Mouse (Mus musculus): ENCODE measurements around the gene Fancd2. TPM values are rescaled to one million over a fixed set of nuclear protein-coding genes. Genes with fewer than 3 reads are reported as not detected.
A peak's percentile ranks its signal among the peaks of the same experiment; 100 is the strongest.

The Fancd2 gene
- polyA plus RNA-seq, 1 experiment from 2014 or later: 12.7 TPM

DNA sequence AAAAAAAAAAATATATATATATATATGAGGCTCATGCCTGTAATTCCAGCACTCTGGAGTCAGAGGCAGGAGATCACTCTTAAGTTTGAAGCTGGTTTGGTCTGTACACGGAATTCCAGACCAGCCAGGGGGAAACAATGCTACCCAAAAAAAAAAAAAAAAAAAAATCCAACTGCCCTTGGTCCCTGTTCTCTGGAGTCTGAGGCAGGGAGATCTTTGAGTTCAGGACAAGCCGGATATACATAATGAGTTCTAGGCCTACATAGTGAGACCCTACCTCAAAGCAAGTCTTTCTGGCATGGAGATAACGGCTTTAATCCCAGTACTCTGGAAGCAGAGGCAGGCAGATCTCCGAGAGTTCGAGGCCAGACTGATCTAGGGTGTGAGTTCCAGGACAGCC is 91.9 kb downstream of the Fancd2 start:
- peak; percentile 25 for ATAC-seq (ENCODE audit: low FRiP score, low read depth)
- H3K36me3 ChIP-seq: peaks cover 15% of the 10 kb centered on the region
- peak overlapping the region; percentile 72 for H3K4me3 ChIP-seq
- no peak overlapping the region for H3K27ac ChIP-seq (replicated peaks)
- no peaks in the 10 kb centered on the region for H3K27me3 ChIP-seq
- WGBS: 72% methylated on average over 5 of the region's 5 CpGs
- no peaks in the 10 kb centered on the region for H3K9me3 ChIP-seq
- peaks cover 20% of the 10 kb centered on the region for H3K4me1 ChIP-seq
- peak overlapping the region; percentile 78 for H3K4me2 ChIP-seq (replicated peaks)
- H3K9ac ChIP-seq (replicated peaks): no peak overlapping the region

DNA sequence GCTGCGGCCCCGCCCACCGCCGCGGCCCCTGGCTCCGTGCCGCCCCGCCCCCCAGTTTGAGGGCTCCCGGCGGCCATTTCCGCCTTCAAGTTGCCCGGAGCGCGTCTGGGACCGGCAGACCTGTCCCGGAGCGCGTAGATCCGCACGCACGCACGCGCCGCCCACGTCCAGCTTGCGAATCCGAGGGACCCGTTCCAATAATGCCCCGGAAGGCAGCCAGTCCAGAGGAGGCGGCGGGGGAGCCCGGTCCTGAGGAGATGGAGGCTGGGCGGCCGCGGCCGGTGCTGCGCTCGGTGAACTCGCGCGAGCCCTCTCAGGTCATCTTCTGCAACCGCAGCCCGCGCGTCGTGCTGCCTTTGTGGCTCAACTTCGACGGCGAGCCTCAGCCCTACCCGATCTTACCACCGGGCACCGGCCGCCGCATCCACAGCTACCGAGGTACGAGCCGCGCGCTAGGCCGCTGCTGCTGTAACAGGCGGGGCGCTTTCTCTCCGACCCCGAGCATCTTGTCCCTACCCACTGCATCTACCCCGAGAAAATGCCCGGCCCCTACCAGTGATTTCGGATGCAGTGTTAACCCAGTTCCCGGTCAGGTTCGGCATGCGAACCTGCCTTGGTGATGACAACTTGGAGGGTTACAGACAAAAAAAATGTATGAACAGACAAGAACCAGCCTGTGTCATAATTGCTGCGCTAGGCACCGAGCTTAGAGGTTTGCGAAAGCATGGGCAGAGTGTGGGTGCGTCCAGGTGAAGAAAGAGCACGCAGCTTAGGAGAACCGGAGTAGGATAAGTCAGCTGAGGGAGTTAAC is 92.7 kb downstream of the Fancd2 start, which contains the start of gene Vhl:
Gene Vhl (plus strand): TSS at position 19 of the 811 bp plus-strand sequence.
- Histone ChIP-seq H3K9me3 (no peaks in the 10 kb centered on the region), H3K9ac (replicated peaks) (peak within 1 kb of the TSS; percentile 81), H3K4me3 (peak within 1 kb of the TSS; percentile 72), H3K4me1 (peaks cover 20% of the 10 kb centered on the region), H3K27ac (replicated peaks) (peak within 1 kb of the TSS; percentile 88), H3K27me3 (no peaks in the 10 kb centered on the region), H3K4me2 (replicated peaks) (peak within 1 kb of the TSS; percentile 78), H3K36me3 (peaks cover 18% of the 10 kb centered on the region)
- ATAC-seq (ENCODE audit: low FRiP score, low read depth): peak; percentile 95
- under 1% methylated on average over 63 of the region's 76 CpGs for WGBS

DNA sequence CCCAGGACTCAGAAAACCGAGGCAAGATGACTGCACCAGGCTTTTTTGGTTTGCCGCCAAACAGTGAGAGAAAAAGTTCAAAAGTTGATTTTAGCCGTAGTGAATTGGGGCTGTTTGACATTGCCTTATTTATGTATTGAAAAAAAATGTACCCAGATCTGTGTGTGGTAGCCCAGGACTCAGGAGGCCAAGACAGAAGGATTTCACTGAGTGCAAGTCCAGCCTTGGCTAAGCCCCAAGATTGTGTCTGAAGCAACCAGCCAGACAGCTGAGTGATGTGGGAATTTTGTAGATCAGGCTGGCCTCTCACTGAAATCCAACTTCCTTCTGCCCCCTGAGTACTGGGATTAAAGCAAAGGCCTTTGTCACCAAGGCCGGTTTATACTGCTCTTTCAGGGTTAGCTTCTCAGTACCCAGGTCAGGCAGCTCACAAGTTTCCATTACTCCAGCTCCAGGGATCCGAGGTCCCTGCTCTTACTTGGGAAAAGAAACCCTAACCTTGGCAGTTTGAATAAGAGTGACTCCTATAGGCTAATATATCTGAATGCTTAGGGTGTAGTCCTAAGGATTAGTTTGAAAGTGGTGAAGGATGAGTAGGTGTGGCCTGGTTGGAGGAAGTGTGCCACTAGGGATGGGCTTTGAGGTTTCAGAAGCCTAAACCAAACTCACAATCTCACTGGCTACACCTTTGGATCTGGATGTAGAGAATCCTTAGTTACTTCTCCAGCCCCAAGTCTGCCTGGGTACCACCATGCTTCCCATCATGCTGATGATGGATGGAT is 93.7 kb downstream of the Fancd2 start:
- Histone ChIP-seq H3K4me1 (peaks cover 20% of the 10 kb centered on the region), H3K27me3 (no peaks in the 10 kb centered on the region), H3K36me3 (peaks cover 29% of the 10 kb centered on the region), H3K4me3 (peak overlapping the region; percentile 72), H3K9ac (replicated peaks) (peak overlapping the region; percentile 81), H3K27ac (replicated peaks) (no peak overlapping the region), H3K4me2 (replicated peaks) (peak overlapping the region; percentile 78), H3K9me3 (no peaks in the 10 kb centered on the region)
- 53% methylated on average over 5 of the region's 5 CpGs for WGBS
- no peak for ATAC-seq (ENCODE audit: low FRiP score, low read depth)

DNA sequence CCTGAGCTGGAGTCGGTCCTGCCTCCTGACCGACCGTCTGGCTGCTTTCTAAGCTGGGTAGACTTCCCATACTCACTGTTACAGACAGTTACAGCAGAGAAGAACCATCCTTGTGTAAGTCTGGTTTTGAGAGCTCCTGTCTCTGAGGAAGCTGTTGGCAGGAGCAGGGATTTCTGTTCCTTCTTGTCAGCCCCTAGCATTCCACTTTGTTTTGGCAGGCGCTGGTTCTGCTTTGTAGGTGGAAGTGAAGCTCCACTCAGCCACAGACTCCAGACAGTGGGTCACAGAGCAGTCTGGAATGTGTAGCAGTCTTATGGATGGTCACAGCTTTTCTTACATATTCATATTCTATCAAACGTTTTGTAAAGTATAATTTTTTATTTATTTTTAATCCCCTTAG is 98.8 kb downstream of the Fancd2 start:
- Histone ChIP-seq H3K27ac (replicated peaks) (no peak overlapping the region), H3K27me3 (no peaks in the 10 kb centered on the region), H3K4me3 (no peak overlapping the region), H3K4me1 (peaks cover 11% of the 10 kb centered on the region), H3K9ac (replicated peaks) (no peak overlapping the region), H3K9me3 (no peaks in the 10 kb centered on the region), H3K36me3 (peaks cover 63% of the 10 kb centered on the region), H3K4me2 (replicated peaks) (no peak overlapping the region)
- 85% methylated on average over 5 of the region's 5 CpGs for WGBS
- no peak for ATAC-seq (ENCODE audit: low FRiP score, low read depth)

DNA sequence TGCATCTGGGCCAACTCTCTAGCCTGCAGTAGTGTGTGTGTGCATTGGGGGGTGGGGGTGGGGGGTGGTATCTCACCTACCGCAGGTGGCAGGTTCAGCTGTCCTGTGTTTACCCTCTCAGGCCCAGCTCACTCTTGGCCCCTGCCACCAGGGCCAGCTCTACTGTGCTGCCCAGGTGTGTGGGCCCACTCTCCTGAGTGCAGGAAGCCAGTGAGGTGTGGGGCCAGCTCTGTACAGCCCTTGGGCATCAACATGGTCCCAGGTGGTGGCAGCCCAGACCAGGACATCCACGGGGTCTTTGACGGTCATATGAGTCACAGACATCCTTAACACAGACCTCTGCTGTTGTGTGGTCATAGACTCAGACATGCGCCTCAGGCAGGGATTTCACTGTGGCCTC is 101.4 kb downstream of the Fancd2 start:
- Histone ChIP-seq H3K36me3 (peaks cover 53% of the 10 kb centered on the region), H3K9ac (replicated peaks) (no peak overlapping the region), H3K9me3 (no peaks in the 10 kb centered on the region), H3K4me2 (replicated peaks) (no peak overlapping the region), H3K4me1 (no peaks in the 10 kb centered on the region), H3K27ac (replicated peaks) (no peak overlapping the region), H3K4me3 (no peak overlapping the region), H3K27me3 (no peaks in the 10 kb centered on the region)
- no peak for ATAC-seq (ENCODE audit: low FRiP score, low read depth)
- 95% methylated on average over 4 of the region's 4 CpGs for WGBS

DNA sequence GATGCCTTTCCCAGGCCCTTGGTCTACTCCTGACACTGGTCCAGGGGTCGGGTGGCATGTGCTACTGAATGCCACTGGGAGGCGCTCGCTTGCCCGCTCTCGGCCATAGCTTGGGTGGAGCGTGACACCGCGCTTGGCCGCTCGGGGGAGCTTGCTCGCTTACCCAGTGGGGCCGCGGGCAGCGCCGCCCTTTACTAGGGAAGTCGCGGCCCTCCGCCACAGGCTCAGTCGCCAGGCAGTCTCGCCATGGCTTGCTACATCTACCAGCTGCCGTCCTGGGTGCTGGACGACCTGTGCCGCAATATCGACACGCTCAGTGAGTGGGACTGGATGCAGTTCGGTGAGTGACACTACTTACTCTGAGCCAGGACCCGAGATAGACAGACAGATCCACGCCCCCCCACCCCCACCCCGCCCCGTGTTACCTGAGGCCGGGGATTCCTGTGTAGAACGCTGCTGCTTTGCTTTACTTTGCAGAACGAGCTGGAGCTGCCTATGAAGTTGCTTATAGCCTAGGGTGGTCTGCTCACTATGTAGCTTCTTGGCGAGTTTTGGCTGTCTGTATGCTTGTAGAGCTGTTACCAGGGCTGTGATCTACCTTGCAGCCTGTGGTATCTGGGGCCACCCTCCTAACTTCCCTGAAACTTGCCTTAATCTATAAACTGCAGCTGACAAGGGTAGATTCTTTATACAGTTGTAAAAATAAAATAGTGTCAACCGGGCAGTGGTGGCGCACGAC is 107.0 kb downstream of the Fancd2 start, which contains the start of gene Irak2:
Gene Irak2 (plus strand): TSS at position 166 of the 739 bp plus-strand sequence.
- Histone ChIP-seq H3K9ac (replicated peaks) (peak within 1 kb of the TSS; percentile 56; the same call in 1 of the 2 replicates), H3K4me1 (no peaks in the 10 kb centered on the region), H3K9me3 (no peaks in the 10 kb centered on the region), H3K27me3 (no peaks in the 10 kb centered on the region; the same call in 1 of the 2 replicates), H3K4me3 (peak within 1 kb of the TSS; percentile 48), H3K4me2 (replicated peaks) (peak within 1 kb of the TSS; percentile 67), H3K36me3 (0 out of 2 replicates have a peak, but pooled peaks cover 1% of the 10 kb centered on the region), H3K27ac (replicated peaks) (no peak within 1 kb of the TSS)
- WGBS: 9% methylated on average over 37 of the region's 37 CpGs
- peak; percentile 92 for ATAC-seq (ENCODE audit: low FRiP score, low read depth)

DNA sequence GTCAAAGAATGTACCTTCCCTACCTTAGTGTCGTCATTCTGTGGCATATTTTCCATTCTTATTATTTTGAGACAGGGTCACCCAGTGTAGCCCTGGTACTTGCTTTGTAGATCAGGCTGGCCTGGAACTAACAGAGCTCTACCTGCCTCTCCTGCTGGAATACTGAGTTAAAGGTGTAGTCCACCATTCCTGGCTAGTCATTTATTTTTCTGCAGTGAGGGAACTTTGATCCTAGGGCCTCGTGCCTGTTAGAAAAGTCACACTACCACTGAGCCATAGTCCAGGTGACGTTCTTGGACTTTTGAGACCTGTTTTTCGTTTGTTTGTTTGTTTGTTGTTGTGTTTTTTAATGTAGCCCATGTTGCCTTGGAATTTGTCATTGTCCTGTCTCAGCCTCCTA is 107.7 kb downstream of the Fancd2 start:
- no peak for ATAC-seq (ENCODE audit: low FRiP score, low read depth)
- no peak overlapping the region for H3K27ac ChIP-seq (replicated peaks)
- H3K9ac ChIP-seq (replicated peaks): no peak overlapping the region
- H3K4me2 ChIP-seq (replicated peaks): no peak overlapping the region
- no peak overlapping the region for H3K4me3 ChIP-seq
- WGBS: 79% methylated on average over 4 of the region's 4 CpGs
- H3K36me3 ChIP-seq: no peaks in the 10 kb centered on the region
- H3K9me3 ChIP-seq: no peaks in the 10 kb centered on the region
- H3K4me1 ChIP-seq: no peaks in the 10 kb centered on the region
- no peaks in the 10 kb centered on the region; the same call in 1 of the 2 replicates for H3K27me3 ChIP-seq

DNA sequence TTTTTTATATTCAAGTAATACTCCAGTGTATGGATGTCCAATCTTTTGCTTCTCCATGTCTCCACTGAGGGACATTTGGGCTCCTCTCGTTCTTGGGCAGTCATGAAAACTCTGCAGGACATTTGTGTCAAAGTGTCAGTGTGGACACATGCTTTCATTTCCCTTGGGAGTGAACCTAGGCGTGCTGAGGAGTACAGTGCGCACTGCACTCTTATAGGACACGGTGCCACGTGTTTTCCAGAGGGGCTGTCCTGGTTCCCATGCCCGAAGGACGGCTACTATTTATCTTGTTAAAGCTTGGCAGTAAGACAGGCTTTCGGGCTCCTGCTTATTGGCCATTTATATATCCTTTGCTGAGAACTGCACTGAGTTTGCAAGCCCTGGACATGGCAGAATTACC is 111.1 kb downstream of the Fancd2 start:
- H3K4me1 ChIP-seq: no peaks in the 10 kb centered on the region
- no peak for ATAC-seq (ENCODE audit: low FRiP score, low read depth)
- H3K27me3 ChIP-seq: no peaks in the 10 kb centered on the region; the same call in 1 of the 2 replicates
- H3K9ac ChIP-seq (replicated peaks): no peak overlapping the region
- H3K27ac ChIP-seq (replicated peaks): no peak overlapping the region
- no peak overlapping the region for H3K4me2 ChIP-seq (replicated peaks)
- no peaks in the 10 kb centered on the region for H3K9me3 ChIP-seq
- no peaks in the 10 kb centered on the region for H3K36me3 ChIP-seq
- 89% methylated on average over 8 of the region's 8 CpGs for WGBS
- H3K4me3 ChIP-seq: no peak overlapping the region

DNA sequence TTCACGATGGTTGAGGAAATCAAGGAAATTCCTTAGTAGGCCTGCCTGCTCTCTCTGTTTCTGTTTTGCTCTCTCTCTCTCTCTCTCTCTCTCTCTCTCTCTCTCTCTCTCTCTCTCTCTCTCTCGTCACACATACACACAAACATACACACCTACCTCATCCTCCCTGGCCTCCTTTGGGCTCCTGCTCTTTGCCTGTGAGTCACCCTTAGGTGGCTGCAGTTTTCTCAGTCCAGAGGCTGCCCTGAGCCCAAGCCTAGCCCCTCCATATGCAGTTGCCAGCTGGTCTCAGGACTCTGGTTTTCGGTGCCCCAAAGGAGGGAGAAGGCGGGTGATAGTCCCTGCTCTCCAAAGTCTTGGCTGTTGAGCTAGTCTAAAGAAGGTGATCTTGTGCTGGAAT is 111.5 kb downstream of the Fancd2 start:
- 84% methylated on average over 4 of the region's 4 CpGs for WGBS
- no peak for ATAC-seq (ENCODE audit: low FRiP score, low read depth)
- H3K9me3 ChIP-seq: no peaks in the 10 kb centered on the region

DNA sequence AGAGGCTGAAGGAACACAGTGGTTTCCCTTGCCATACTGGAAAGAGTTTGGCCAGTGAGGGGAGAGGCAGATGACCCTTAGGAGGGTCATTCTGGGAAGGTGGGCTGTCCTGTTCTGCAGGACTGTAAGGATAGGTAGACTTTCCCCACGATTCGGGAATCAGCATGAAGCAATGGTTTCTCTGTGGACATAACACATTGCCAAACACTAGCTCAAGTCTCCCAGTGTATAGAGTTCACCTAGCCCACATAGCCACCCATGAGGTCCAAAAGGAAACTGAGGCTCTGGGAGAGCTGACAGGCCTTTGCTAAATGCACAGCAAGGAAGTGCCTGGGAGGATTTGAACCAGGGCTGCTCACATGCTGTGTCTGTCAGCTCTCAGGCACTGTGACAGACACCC is 112.5 kb downstream of the Fancd2 start:
- no peaks in the 10 kb centered on the region for H3K9me3 ChIP-seq
- H3K4me1 ChIP-seq: no peaks in the 10 kb centered on the region
- no peak overlapping the region for H3K27ac ChIP-seq (replicated peaks)
- no peak for ATAC-seq (ENCODE audit: low FRiP score, low read depth)
- no peaks in the 10 kb centered on the region for H3K36me3 ChIP-seq
- H3K4me3 ChIP-seq: no peak overlapping the region
- H3K9ac ChIP-seq (replicated peaks): no peak overlapping the region
- no peaks in the 10 kb centered on the region for H3K27me3 ChIP-seq
- no peak overlapping the region for H3K4me2 ChIP-seq (replicated peaks)
- 94% methylated on average over 2 of the region's 2 CpGs for WGBS

More for the DNA sequence above, 111.5 kb downstream of the Fancd2 start:
- Histone ChIP-seq H3K27ac (replicated peaks) (no peak overlapping the region), H3K36me3 (no peaks in the 10 kb centered on the region), H3K9ac (replicated peaks) (no peak overlapping the region), H3K4me2 (replicated peaks) (no peak overlapping the region), H3K4me3 (no peak overlapping the region), H3K27me3 (no peaks in the 10 kb centered on the region; the same call in 1 of the 2 replicates), H3K4me1 (no peaks in the 10 kb centered on the region)

DNA sequence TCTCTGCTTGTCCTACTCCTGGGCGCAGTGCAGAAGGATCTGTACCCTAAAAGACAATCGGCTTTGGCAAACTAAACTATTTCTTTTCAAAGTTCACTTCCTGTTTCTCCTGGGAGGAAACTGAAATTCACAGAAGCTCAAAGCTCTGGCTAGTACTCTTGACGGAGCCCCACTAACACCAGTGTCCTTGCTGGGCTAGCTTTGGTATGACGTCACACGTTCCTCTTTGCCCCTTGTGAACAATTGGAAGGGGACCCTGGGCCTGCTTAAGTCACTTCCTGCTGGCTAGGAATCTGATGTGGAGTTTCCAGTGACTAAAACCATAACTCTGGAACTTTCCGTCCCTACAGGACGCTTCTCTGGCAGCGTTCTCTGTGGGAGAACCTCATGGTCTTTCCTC is 113.3 kb downstream of the Fancd2 start:
- no peak for ATAC-seq (ENCODE audit: low FRiP score, low read depth)
- no peak overlapping the region for H3K4me3 ChIP-seq
- no peaks in the 10 kb centered on the region for H3K4me1 ChIP-seq
- no peak overlapping the region for H3K27ac ChIP-seq (replicated peaks)
- H3K4me2 ChIP-seq (replicated peaks): no peak overlapping the region
- no peak overlapping the region for H3K9ac ChIP-seq (replicated peaks)
- no peaks in the 10 kb centered on the region for H3K36me3 ChIP-seq
- H3K9me3 ChIP-seq: no peaks in the 10 kb centered on the region
- H3K27me3 ChIP-seq: no peaks in the 10 kb centered on the region
- 88% methylated on average over 8 of the region's 8 CpGs for WGBS

Measured in midbrain, embryonic 12.5 days (tissue).